Mouse (Mus musculus) layer of hippocampus, adult 8-10 months (tissue): Measurements from ENCODE around the gene Suclg2. TPM values are rescaled to one million over a fixed set of nuclear protein-coding genes. Genes with fewer than 3 reads are reported as not detected.

Experiments
- DNase-seq, 2 experiments: peaks; one replicate each; pipeline ENCODE4 v3.0.0; 2022; ENCODE audit warnings: low spot score in 2 of 2
- total RNA-seq, 4 experiments: library from RNA; stranded (reverse); gene quantifications; 2 replicates each; pipeline ENCODE4 v1.2.4; 2022

Suclg2 gene
- total RNA-seq, 4 experiments from 2014 or later: 13.7 to 24.6 (median 20.3) TPM

GRCm38 (mm10) chr6:95700981-95701610 is 17.5 kb downstream of the Suclg2 start:
- DNase-seq: no peak

- no peak for DNase-seq
Measured at GRCm38 (mm10) chr6:95700191-95700590, 18.4 kb downstream of the Suclg2 start.

GRCm38 (mm10) chr6:95699326-95699725 is 19.3 kb downstream of the Suclg2 start:
- no peak for DNase-seq

GRCm38 (mm10) chr6:95698536-95699162 is 20.0 kb downstream of the Suclg2 start:
- DNase-seq: no peak

- DNase-seq: no peak
Measured at GRCm38 (mm10) chr6:95694910-95695309, 23.7 kb downstream of the Suclg2 start.

- DNase-seq: no peak
Measured at GRCm38 (mm10) chr6:95685242-95685641, 33.4 kb downstream of the Suclg2 start.

GRCm38 (mm10) chr6:95679718-95680117 is 38.9 kb downstream of the Suclg2 start:
- DNase-seq: no peak

- DNase-seq: no peak
Measured at GRCm38 (mm10) chr6:95679261-95679660, 39.3 kb downstream of the Suclg2 start.

- no peak for DNase-seq
Measured at GRCm38 (mm10) chr6:95676951-95677350, 41.6 kb downstream of the Suclg2 start.

- DNase-seq: no peak
Measured at GRCm38 (mm10) chr6:95676439-95676838, 42.2 kb downstream of the Suclg2 start.

GRCm38 (mm10) chr6:95675059-95675705 is 43.4 kb downstream of the Suclg2 start:
- no peak for DNase-seq

GRCm38 (mm10) chr6:95674651-95675050 is 43.9 kb downstream of the Suclg2 start:
- DNase-seq: no peak

- DNase-seq: peak in 1 of 2 experiments; percentile 34
Measured at GRCm38 (mm10) chr6:95669335-95669729, 49.3 kb downstream of the Suclg2 start.

- DNase-seq: no peak
Measured at GRCm38 (mm10) chr6:95668629-95669334, 49.8 kb downstream of the Suclg2 start.

GRCm38 (mm10) chr6:95657671-95658070 is 60.9 kb downstream of the Suclg2 start:
- no peak for DNase-seq

- no peak for DNase-seq
Measured at GRCm38 (mm10) chr6:95653662-95654061, 64.9 kb downstream of the Suclg2 start.

GRCm38 (mm10) chr6:95652774-95653173 is 65.8 kb downstream of the Suclg2 start:
- DNase-seq: no peak

- DNase-seq: no peak
Measured at GRCm38 (mm10) chr6:95651391-95651876, 67.2 kb downstream of the Suclg2 start.

- DNase-seq: no peak
Measured at GRCm38 (mm10) chr6:95650082-95650722, 68.4 kb downstream of the Suclg2 start.

GRCm38 (mm10) chr6:95649123-95649663 is 69.4 kb downstream of the Suclg2 start:
- no peak for DNase-seq

GRCm38 (mm10) chr6:95637416-95637815 is 81.2 kb downstream of the Suclg2 start:
- no peak for DNase-seq
